Mouse (Mus musculus) forebrain, embryonic 12.5 days (tissue): ENCODE results near the gene Defb26. TPM values are rescaled to one million over a fixed set of nuclear protein-coding genes. Genes with fewer than 3 reads are reported as not detected.

Source experiments
- ATAC-seq: fragments of 200-750 bp; cut with Nextera tagmentation; 2 replicates; pipeline ENCODE4 v1.8.0; 2017; ENCODE audit warnings: moderate TSS enrichment; ENCODE audit not compliant: low FRiP score
- H3K27ac ChIP-seq: fragments of 300-500 bp; sonication (generic); 2 replicates; pipeline ENCODE4 v1.5.1; 2016; ENCODE audit warnings: mild to moderate bottlenecking
- H3K27me3 ChIP-seq: fragments of 300-500 bp; sonication (generic); 2 replicates; pipeline ENCODE4 v1.6.1; 2016; ENCODE audit warnings: mild to moderate bottlenecking
- H3K36me3 ChIP-seq: fragments of 300-500 bp; sonication (generic); replicated peaks from 2 replicates; pipeline ENCODE4 v1.6.1; 2016; ENCODE audit warnings: mild to moderate bottlenecking
- H3K4me1 ChIP-seq: fragments of 300-500 bp; sonication (generic); 2 replicates; pipeline ENCODE4 v1.6.1; 2016
- H3K4me2 ChIP-seq: fragments of 300-500 bp; sonication (generic); 2 replicates; pipeline ENCODE4 v1.6.1; 2016; ENCODE audit warnings: mild to moderate bottlenecking, moderate library complexity
- H3K4me3 ChIP-seq: fragments of 300-500 bp; sonication (generic); replicated peaks from 2 replicates; pipeline ENCODE4 v1.5.1; 2016; ENCODE audit warnings: mild to moderate bottlenecking
- H3K9ac ChIP-seq: fragments of 300-500 bp; sonication (generic); 2 replicates; pipeline ENCODE4 v1.6.1; 2016; ENCODE audit warnings: mild to moderate bottlenecking
- H3K9me3 ChIP-seq: fragments of 300-500 bp; sonication (generic); 2 replicates; pipeline ENCODE4 v1.6.1; 2016
- WGBS: fragments of 180-500 bp; shearing (Covaris S2); methylation state at CpG from one replicate; pipeline ENCODE4 v1.1.7; 2016; 5-methylcytosine and 5-hydroxymethylcytosine counted together
- polyA plus RNA-seq: library from polyadenylated mRNA; unstranded; fragments of >200 nt; fragmentation: Nextera tagmentation; extraction: Ambion mirVana; gene quantifications from 2 replicates; pipeline ENCODE4 v1.2.1, GENCODE M21; 2016

Defb26 gene
- not detected in 2 replicates for polyA plus RNA-seq

DNA sequence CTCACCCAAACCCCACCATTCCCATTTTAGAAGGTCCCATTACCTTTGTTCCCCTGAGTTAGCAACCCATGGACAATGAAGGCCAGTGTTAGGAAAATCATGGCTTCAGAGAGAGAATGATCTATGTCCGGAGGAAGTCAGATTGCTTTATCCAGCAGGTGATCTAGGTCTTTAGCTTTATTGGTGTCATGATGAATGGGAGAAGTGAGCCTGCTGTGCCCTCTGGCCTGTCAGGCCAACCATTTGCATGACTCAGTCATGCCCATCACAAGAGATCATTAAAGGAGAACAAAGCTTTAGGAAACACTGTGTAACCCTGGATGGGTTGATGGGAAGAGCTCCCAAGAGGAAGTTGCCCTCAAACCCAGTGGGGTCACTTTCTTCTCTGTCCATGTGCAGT is at the start of gene Defb26:
Defb26 (minus strand) TSS at position 101 of the 400 bp plus-strand sequence.
- Histone ChIP-seq H3K9ac (no peak within 1 kb of the TSS), H3K4me3 (no peak within 1 kb of the TSS), H3K27ac (no peak within 1 kb of the TSS), H3K36me3 (no peaks in the 10 kb centered on the region), H3K9me3 (no peaks in the 10 kb centered on the region), H3K27me3 (no peaks in the 10 kb centered on the region), H3K4me1 (no peaks in the 10 kb centered on the region), H3K4me2 (no peak within 1 kb of the TSS)
- ATAC-seq: no peak
- 71% methylated on average over 1 of the region's 1 CpGs for WGBS

- H3K9ac ChIP-seq: no peak overlapping the region
- H3K4me3 ChIP-seq: no peak overlapping the region
- H3K9me3 ChIP-seq: no peaks in the 10 kb centered on the region
- H3K4me2 ChIP-seq: no peak overlapping the region
- no peak overlapping the region for H3K27ac ChIP-seq
- H3K36me3 ChIP-seq: no peaks in the 10 kb centered on the region
- 93% methylated on average over 7 of the region's 7 CpGs for WGBS
- 0 out of 2 replicates have a peak, but pooled peaks cover 5% of the 10 kb centered on the region for H3K4me1 ChIP-seq
- H3K27me3 ChIP-seq: no peaks in the 10 kb centered on the region
- no peak for ATAC-seq
Measured at GRCm38 (mm10) chr2:152556655-152557054, 45.2 kb upstream of the Defb26 start.

DNA sequence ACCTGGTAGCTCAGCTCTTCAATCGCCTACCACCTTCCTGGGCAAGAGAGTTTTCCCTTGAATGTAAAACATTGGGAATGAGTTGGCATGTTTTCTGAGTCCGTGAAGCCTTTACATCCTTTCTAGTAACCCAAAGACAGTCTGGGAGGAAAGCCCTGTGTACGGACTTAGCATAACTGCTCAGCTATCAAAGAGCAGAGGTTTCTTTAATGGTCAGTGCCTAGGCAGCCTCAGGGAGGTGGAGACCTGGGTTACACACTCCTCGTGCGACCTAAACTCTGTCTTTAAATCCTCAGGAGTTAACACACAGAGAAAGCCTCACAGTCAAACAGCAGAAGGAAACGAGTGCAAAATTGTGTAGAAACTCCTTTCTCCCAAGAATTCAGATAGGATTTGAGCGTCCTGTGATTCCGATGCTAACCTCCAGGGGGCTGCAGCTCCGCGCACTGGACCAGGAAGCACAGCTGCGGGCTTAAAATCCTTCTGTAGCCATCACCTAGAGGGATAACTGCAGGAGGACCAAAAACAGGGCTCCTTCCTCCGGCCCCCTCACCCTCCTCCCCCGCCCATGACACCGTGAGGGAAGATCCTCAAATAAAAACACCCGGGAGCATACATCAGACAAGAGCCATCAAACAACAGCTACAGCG is 42.4 kb upstream of the Defb26 start:
- no peak overlapping the region for H3K9ac ChIP-seq
- WGBS: 14% methylated on average over 16 of the region's 16 CpGs
- no peaks in the 10 kb centered on the region for H3K36me3 ChIP-seq
- H3K4me3 ChIP-seq: no peak overlapping the region
- no peaks in the 10 kb centered on the region for H3K27me3 ChIP-seq
- 0 out of 2 replicates have a peak, but pooled peaks cover 5% of the 10 kb centered on the region for H3K4me1 ChIP-seq
- ATAC-seq: no peak
- H3K27ac ChIP-seq: no peak overlapping the region
- peak overlapping the region; percentile 17; the same call in 1 of the 2 replicates for H3K4me2 ChIP-seq
- H3K9me3 ChIP-seq: no peaks in the 10 kb centered on the region

DNA sequence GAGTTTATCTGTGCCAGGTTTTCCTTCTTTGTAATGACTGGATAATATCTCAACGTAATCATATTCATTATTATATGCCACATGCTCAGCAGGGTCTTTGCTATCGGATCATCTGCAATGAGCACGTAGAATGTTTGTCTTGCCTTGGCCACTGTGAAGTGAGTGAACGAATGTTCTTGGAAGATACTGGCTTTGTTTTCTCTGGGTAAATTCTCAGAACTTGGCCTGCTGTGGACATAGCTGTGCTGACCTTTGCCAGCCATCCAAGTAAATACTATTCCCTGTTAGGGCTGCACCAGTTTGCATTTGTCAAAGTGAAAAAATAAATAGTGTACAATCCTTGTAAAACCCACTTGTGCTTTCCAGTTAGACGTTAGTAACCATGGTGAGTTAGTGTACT is 36.6 kb upstream of the Defb26 start:
- no peak for ATAC-seq
- 86% methylated on average over 5 of the region's 5 CpGs for WGBS
- Histone ChIP-seq H3K4me3 (no peak overlapping the region), H3K4me1 (no peaks in the 10 kb centered on the region), H3K27me3 (no peaks in the 10 kb centered on the region), H3K4me2 (no peak overlapping the region), H3K36me3 (no peaks in the 10 kb centered on the region), H3K27ac (no peak overlapping the region), H3K9ac (no peak overlapping the region), H3K9me3 (no peaks in the 10 kb centered on the region)

DNA sequence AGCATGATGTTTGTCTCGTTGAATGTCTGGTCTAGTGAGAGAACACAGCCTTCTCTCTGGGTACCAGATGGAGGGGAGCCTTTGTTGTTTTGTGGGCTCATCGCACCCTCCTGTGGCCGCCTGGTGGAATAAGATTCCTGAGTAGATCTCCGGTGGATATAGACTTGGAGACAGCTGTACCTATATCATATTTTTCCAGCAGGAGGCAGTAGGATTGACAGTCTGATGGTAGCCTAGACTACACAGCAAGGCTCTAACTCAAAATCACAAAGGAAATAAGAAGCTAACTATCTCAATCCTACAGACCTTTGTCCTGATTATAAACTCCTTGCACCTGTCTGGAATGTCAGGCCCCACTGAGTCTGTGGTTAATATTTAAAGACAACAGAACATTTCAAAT is 33.2 kb upstream of the Defb26 start:
- no peaks in the 10 kb centered on the region for H3K4me1 ChIP-seq
- no peak overlapping the region for H3K4me3 ChIP-seq
- WGBS: 30% methylated on average over 4 of the region's 4 CpGs
- no peaks in the 10 kb centered on the region for H3K36me3 ChIP-seq
- H3K4me2 ChIP-seq: no peak overlapping the region
- H3K9me3 ChIP-seq: no peaks in the 10 kb centered on the region
- H3K27me3 ChIP-seq: no peaks in the 10 kb centered on the region
- H3K27ac ChIP-seq: no peak overlapping the region
- peak; percentile 27; the same call in 1 of the 2 replicates for ATAC-seq
- no peak overlapping the region for H3K9ac ChIP-seq

DNA sequence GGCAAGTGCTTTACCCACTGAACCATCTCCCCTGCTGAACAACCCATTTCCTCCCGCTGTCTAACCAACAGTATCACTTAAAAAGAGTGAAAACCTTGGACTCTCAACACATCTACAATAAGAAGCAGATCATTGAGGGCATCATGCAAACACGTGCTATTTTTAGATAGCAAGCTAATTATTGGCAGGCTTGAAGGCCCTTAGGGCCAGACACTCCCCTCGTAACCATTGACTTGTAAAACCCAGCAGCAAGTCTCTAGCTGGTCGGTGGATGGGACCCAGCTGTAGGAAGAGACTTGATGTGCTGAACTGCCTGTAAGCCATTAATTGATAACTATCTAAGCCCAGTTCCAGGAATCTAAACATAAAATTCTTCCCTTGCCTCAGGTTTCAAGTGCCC is 32.0 kb upstream of the Defb26 start:
- Histone ChIP-seq H3K9me3 (no peaks in the 10 kb centered on the region), H3K27me3 (no peaks in the 10 kb centered on the region), H3K4me3 (no peak overlapping the region), H3K36me3 (no peaks in the 10 kb centered on the region), H3K9ac (no peak overlapping the region), H3K4me2 (no peak overlapping the region), H3K4me1 (no peaks in the 10 kb centered on the region), H3K27ac (no peak overlapping the region)
- WGBS: 87% methylated on average over 4 of the region's 4 CpGs
- no peak for ATAC-seq

DNA sequence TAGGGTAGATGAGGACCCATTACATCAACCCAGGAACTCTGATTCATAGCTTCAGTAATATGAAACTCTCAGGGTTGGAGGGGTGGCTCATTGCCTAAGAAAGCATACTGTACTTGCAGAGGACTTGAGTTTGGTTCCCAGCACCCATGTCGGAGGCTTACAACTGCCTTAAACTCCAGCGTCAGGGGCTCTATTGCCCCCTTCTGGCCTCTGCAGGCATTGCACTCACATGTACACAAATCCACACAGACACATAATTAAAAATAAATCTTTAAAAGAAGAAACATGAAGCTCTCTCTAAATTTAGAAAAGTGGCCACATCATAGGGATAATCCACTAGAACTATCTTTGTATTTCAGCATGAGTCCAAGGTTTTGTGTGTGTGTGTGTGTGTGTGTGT is 31.4 kb upstream of the Defb26 start:
- Histone ChIP-seq H3K4me2 (no peak overlapping the region), H3K4me1 (no peaks in the 10 kb centered on the region), H3K27ac (no peak overlapping the region), H3K36me3 (no peaks in the 10 kb centered on the region), H3K9me3 (no peaks in the 10 kb centered on the region), H3K27me3 (no peaks in the 10 kb centered on the region), H3K9ac (no peak overlapping the region), H3K4me3 (no peak overlapping the region)
- 73% methylated on average over 2 of the region's 2 CpGs for WGBS
- no peak for ATAC-seq

DNA sequence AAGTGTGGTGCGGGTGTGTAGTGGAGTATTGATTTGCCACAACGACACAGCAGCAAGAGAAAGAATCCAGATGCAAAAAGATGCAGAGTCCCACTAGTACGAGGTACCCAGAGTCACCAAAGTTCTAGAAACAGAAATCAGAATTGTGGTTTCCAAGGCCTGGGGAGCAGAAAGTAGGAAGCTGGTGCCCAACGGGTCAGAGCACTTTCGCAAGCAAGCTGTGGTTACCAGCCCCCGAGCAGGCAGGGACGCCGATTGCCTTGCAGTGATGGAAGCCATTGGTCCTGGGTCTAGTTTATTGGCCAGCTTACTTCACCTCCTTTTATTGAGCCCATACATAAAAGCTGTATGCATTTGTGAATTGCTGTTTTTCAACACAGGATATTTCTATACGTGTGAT is 30.5 kb upstream of the Defb26 start:
- no peaks in the 10 kb centered on the region for H3K9me3 ChIP-seq
- H3K4me1 ChIP-seq: no peaks in the 10 kb centered on the region
- no peaks in the 10 kb centered on the region for H3K27me3 ChIP-seq
- 88% methylated on average over 9 of the region's 9 CpGs for WGBS
- H3K27ac ChIP-seq: no peak overlapping the region
- no peak overlapping the region for H3K4me2 ChIP-seq
- no peak for ATAC-seq
- H3K4me3 ChIP-seq: no peak overlapping the region
- no peak overlapping the region for H3K9ac ChIP-seq
- H3K36me3 ChIP-seq: no peaks in the 10 kb centered on the region

GRCm38 (mm10) chr2:152539944-152540710 is 28.6 kb upstream of the Defb26 start, which contains the start of gene Defb29:
Defb29 (minus strand) TSS chr2:152540098.
- H3K9me3 ChIP-seq: no peaks in the 10 kb centered on the region
- H3K27me3 ChIP-seq: no peaks in the 10 kb centered on the region
- no peak within 1 kb of the TSS for H3K4me2 ChIP-seq
- whole genome bisulfite sequencing: 58% methylated on average over 13 of the region's 13 CpGs
- H3K4me1 ChIP-seq: no peaks in the 10 kb centered on the region
- no peak for ATAC-seq
- no peak within 1 kb of the TSS for H3K4me3 ChIP-seq
- no peak within 1 kb of the TSS for H3K27ac ChIP-seq
- no peaks in the 10 kb centered on the region for H3K36me3 ChIP-seq
- no peak within 1 kb of the TSS for H3K9ac ChIP-seq

- 80% methylated on average over 4 of the region's 4 CpGs for WGBS
- H3K27me3 ChIP-seq: no peaks in the 10 kb centered on the region
- no peak for ATAC-seq
Measured at GRCm38 (mm10) chr2:152517981-152518380, 6.5 kb upstream of the Defb26 start, which contains the start of gene Defb28. Defb28 (plus strand) TSS chr2:152518255.

DNA sequence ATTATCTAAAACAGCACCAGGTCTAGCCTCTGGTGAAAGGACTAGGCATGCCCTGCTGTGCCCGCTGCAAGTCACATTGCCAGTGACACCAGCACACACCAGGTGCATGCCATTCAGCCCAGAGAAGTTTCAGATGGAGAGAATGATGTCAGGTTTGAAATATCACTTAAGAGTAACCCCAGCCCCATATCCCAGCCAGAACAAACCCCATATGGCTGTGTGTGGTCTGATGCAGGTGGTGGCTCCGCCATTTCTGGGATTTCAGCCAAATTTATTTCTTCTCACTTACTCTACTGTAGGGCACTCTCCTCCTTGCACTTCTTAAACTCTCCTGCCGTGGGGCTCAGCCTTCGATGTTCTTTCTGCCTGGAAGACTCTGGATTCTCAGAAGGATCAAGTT is 4.6 kb upstream of the Defb26 start:
- Histone ChIP-seq H3K4me2 (no peak overlapping the region), H3K27ac (no peak overlapping the region), H3K4me1 (no peaks in the 10 kb centered on the region), H3K27me3 (no peaks in the 10 kb centered on the region), H3K9ac (no peak overlapping the region), H3K9me3 (no peaks in the 10 kb centered on the region), H3K4me3 (no peak overlapping the region), H3K36me3 (no peaks in the 10 kb centered on the region)
- no peak for ATAC-seq
- 78% methylated on average over 4 of the region's 4 CpGs for WGBS

More at GRCm38 (mm10) chr2:152517981-152518380, 6.5 kb upstream of the Defb26 start, which contains the start of gene Defb28:
- H3K9ac ChIP-seq: no peak within 1 kb of the TSS
- H3K4me3 ChIP-seq: no peak within 1 kb of the TSS
- no peaks in the 10 kb centered on the region for H3K9me3 ChIP-seq
- no peaks in the 10 kb centered on the region for H3K36me3 ChIP-seq
- no peak within 1 kb of the TSS for H3K27ac ChIP-seq
- H3K4me1 ChIP-seq: no peaks in the 10 kb centered on the region
- H3K4me2 ChIP-seq: no peak within 1 kb of the TSS

DNA sequence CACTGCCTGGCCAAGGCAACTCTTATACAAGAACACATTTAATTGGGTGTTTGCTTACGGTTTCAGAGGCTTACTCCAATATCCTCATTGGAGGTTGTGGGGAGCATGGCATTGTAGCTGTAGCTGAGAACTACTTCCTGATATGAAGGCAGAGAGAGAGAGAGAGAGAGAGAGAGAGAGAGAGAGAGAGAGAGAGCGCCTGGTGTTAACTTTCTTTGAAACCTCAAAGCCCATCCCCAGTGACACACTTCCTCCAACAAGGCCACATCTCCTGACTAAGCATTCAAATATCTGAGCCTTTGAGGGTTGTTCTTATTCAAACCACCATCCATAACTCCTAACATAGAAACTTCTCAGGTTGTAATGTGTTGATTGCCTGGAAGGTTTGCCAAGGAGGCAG is 7.5 kb downstream of the Defb26 start:
- no peak for ATAC-seq
- no peaks in the 10 kb centered on the region for H3K27me3 ChIP-seq
- 91% methylated on average over 2 of the region's 2 CpGs for WGBS

GRCm38 (mm10) chr2:152500863-152501229 is 10.6 kb downstream of the Defb26 start:
- Histone ChIP-seq H3K27me3 (no peaks in the 10 kb centered on the region), H3K9me3 (no peaks in the 10 kb centered on the region), H3K36me3 (no peaks in the 10 kb centered on the region), H3K4me2 (no peak overlapping the region), H3K4me3 (no peak overlapping the region), H3K9ac (no peak overlapping the region), H3K4me1 (no peaks in the 10 kb centered on the region), H3K27ac (no peak overlapping the region)
- ATAC-seq: no peak
- 84% methylated on average over 6 of the region's 6 CpGs for WGBS

More for the DNA sequence above, 7.5 kb downstream of the Defb26 start:
- H3K4me2 ChIP-seq: no peak overlapping the region
- H3K4me1 ChIP-seq: no peaks in the 10 kb centered on the region
- H3K9me3 ChIP-seq: no peaks in the 10 kb centered on the region
- H3K36me3 ChIP-seq: no peaks in the 10 kb centered on the region
- no peak overlapping the region for H3K9ac ChIP-seq
- no peak overlapping the region for H3K27ac ChIP-seq
- H3K4me3 ChIP-seq: no peak overlapping the region
